Mouse (Mus musculus) lung, adult 10 weeks (tissue): Measurements from ENCODE around the gene Psme2. TPM values are rescaled to one million over a fixed set of nuclear protein-coding genes. Genes with fewer than 3 reads are reported as not detected.

Experiments used
- polyA plus RNA-seq: library from polyadenylated mRNA; stranded (reverse); fragments of 350-450 nt; fragmentation: Illumina TruSeq; extraction: RNeasy Lipid Tissue Mini Kit (QIAGEN cat#74804); gene quantifications from one replicate; pipeline ENCODE4 v1.2.3, GENCODE M21; 2014; ENCODE audit warnings: low read depth, low replicate concordance; ENCODE audit not compliant: insufficient read depth

Gene Psme2
- 255 TPM for polyA plus RNA-seq

GRCm38 (mm10) chr14:55590748-55591330 lies at the start of gene Psme2:
Psme2 (minus strand) TSS chr14:55591113.

GRCm38 (mm10) chr14:55637795-55638194 lies 46.9 kb upstream of the Psme2 start, which contains the start of gene Gm49378:
Gm49378 (minus strand) TSS chr14:55637895.

GRCm38 (mm10) chr14:55635523-55636007 lies 44.7 kb upstream of the Psme2 start, which contains the start of gene Ipo4:
Ipo4 (minus strand) TSS chr14:55635957.

GRCm38 (mm10) chr14:55617822-55618221 lies 26.9 kb upstream of the Psme2 start, which contains the start of gene Rec8:
Rec8 (plus strand) TSS chr14:55618037.

GRCm38 (mm10) chr14:55603271-55603632 lies 12.3 kb upstream of the Psme2 start, which contains the start of gene Irf9:
Irf9 (plus strand) TSS chr14:55603571.

GRCm38 (mm10) chr14:55591331-55591891 lies 498 bp upstream of the Psme2 start, which contains the start of gene Rnf31:
Rnf31 (plus strand) TSS chr14:55591708.

GRCm38 (mm10) chr14:55584702-55585565 lies 6.0 kb downstream of the Psme2 start, which contains the start of gene Emc9:
Emc9 (minus strand) TSS chr14:55585302.

GRCm38 (mm10) chr14:55577871-55578667 lies 12.8 kb downstream of the Psme2 start, which contains the start of gene Psme1:
Psme1 (plus strand) TSS chr14:55578123.

GRCm38 (mm10) chr14:55575302-55575701 lies 15.6 kb downstream of the Psme2 start, which contains the start of gene Fitm1:
Fitm1 (plus strand) TSS chr14:55575617.

GRCm38 (mm10) chr14:55560202-55561073 lies 30.5 kb downstream of the Psme2 start, which contains the start of gene A730061H03Rik:
A730061H03Rik (minus strand) TSS chr14:55560406.

GRCm38 (mm10) chr14:55559799-55560201 lies 31.1 kb downstream of the Psme2 start, which contains the start of gene Dcaf11:
Dcaf11 (plus strand) TSS chr14:55560006.

GRCm38 (mm10) chr14:55540067-55540786 lies 50.7 kb downstream of the Psme2 start, which contains the start of gene Pck2:
Pck2 (plus strand) TSS chr14:55540266.

Other genes starting within 250 kb of the Psme2 start
- 35.7 TPM for gene Dhrs4, start 112.4 kb downstream of the Psme2 start, polyA plus RNA-seq
- gene Carmil3, start 100.5 kb downstream of the Psme2 start, polyA plus RNA-seq = 0.28 TPM
- not detected for gene Cpne6, start 80.7 kb downstream of the Psme2 start, polyA plus RNA-seq
- gene Nrl, start 66.1 kb downstream of the Psme2 start, polyA plus RNA-seq = not detected
- 18.9 TPM for gene Pck2, start 50.8 kb downstream of the Psme2 start, polyA plus RNA-seq
- 65.2 TPM for gene Dcaf11, start 31.1 kb downstream of the Psme2 start, polyA plus RNA-seq
- not detected for gene A730061H03Rik, start 30.7 kb downstream of the Psme2 start, polyA plus RNA-seq
- gene Fitm1, start 15.5 kb downstream of the Psme2 start, polyA plus RNA-seq = 2.2 TPM
- 221 TPM for gene Psme1, start 13.0 kb downstream of the Psme2 start, polyA plus RNA-seq
- gene Emc9, start 5.8 kb downstream of the Psme2 start, polyA plus RNA-seq = 18.4 TPM
- gene Rnf31, start 595 bp upstream of the Psme2 start, polyA plus RNA-seq = 18.9 TPM
- 29.5 TPM for gene Irf9, start 12.5 kb upstream of the Psme2 start, polyA plus RNA-seq
- 6.0 TPM for gene Rec8, start 26.9 kb upstream of the Psme2 start, polyA plus RNA-seq
- gene Ipo4, start 44.8 kb upstream of the Psme2 start, polyA plus RNA-seq = 21.4 TPM
- gene Gm49378, start 46.8 kb upstream of the Psme2 start, polyA plus RNA-seq = 0.34 TPM
- gene Tm9sf1, start 52.7 kb upstream of the Psme2 start, polyA plus RNA-seq = 41.1 TPM
- gene Tssk4, start 59.1 kb upstream of the Psme2 start, polyA plus RNA-seq = 0.25 TPM
- gene Mdp1, start 69.4 kb upstream of the Psme2 start, polyA plus RNA-seq = 36.9 TPM
- 17.9 TPM for gene Gmpr2, start 80.8 kb upstream of the Psme2 start, polyA plus RNA-seq
- gene Nedd8, start 81.0 kb upstream of the Psme2 start, polyA plus RNA-seq = 225 TPM
- 11.0 TPM for gene Tinf2, start 90.7 kb upstream of the Psme2 start, polyA plus RNA-seq
- gene Tgm1, start 122.8 kb upstream of the Psme2 start, polyA plus RNA-seq = 1.7 TPM
- 15.4 TPM for gene Rabggta, start 131.2 kb upstream of the Psme2 start, polyA plus RNA-seq
- 57.6 TPM for gene Dhrs1, start 154.6 kb upstream of the Psme2 start, polyA plus RNA-seq
- 9.1 TPM for gene Nop9, start 154.6 kb upstream of the Psme2 start, polyA plus RNA-seq
- 2.0 TPM for gene Cideb, start 167.3 kb upstream of the Psme2 start, polyA plus RNA-seq
- gene Ltb4r2, start 170.3 kb upstream of the Psme2 start, polyA plus RNA-seq = 0.17 TPM
- gene Ltb4r1, start 174.8 kb upstream of the Psme2 start, polyA plus RNA-seq = 3.9 TPM
- 32.6 TPM for gene Adcy4, start 193.0 kb upstream of the Psme2 start, polyA plus RNA-seq
- gene Ripk3, start 197.8 kb upstream of the Psme2 start, polyA plus RNA-seq = 7.7 TPM
- 7.2 TPM for gene Nfatc4, start 232.0 kb upstream of the Psme2 start, polyA plus RNA-seq